Mouse (Mus musculus) heart, adult 2 months (tissue): ENCODE data around the gene Slc22a17. TPM values are rescaled to one million over a fixed set of nuclear protein-coding genes. Genes with fewer than 3 reads are reported as not detected.

Experiments used
- DNase-seq, 2 experiments: peaks; one replicate each; pipeline ENCODE4 v3.0.0; 2021
- H3K27ac ChIP-seq: fragments of 200-600 bp; 2 replicates; pipeline ENCODE4 v1.8.1; 2022
- H3K27me3 ChIP-seq: fragments of 200-500 bp; 2 replicates; pipeline ENCODE4 v1.6.1; 2012; ENCODE audit warnings: mild to moderate bottlenecking, low read length, inconsistent platforms, mixed read lengths; ENCODE audit not compliant: control insufficient read depth, insufficient read depth
- H3K36me3 ChIP-seq: fragments of 200-500 bp; 2 replicates; pipeline ENCODE4 v1.6.1; 2012; ENCODE audit warnings: low read length, inconsistent platforms; ENCODE audit not compliant: control insufficient read depth, insufficient read depth
- H3K4me1 ChIP-seq: fragments of 200-500 bp; 2 replicates; pipeline ENCODE4 v1.6.1; 2011; ENCODE audit warnings: low read length; ENCODE audit not compliant: control insufficient read depth, insufficient read depth
- H3K4me3 ChIP-seq: fragments of 200-600 bp; 2 replicates; pipeline ENCODE4 v1.8.1; 2022
- H3K79me2 ChIP-seq: fragments of 200-500 bp; replicated peaks from 2 replicates; pipeline ENCODE4 v1.6.1; 2012; ENCODE audit warnings: mild to moderate bottlenecking, inconsistent platforms, low read length, moderate library complexity, mixed read lengths; ENCODE audit not compliant: control insufficient read depth, insufficient read depth
- H3K9ac ChIP-seq: fragments of 200-500 bp; 2 replicates; pipeline ENCODE4 v1.6.1; 2012; ENCODE audit warnings: low read depth, mild to moderate bottlenecking, control low read depth, inconsistent platforms, low read length, mixed read lengths
- CTCF ChIP-seq: fragments of 200-600 bp; IDR thresholded peaks from 2 replicates; pipeline ENCODE4 v1.8.1; 2022; ENCODE audit warnings: antibody characterized with exemption, mild to moderate bottlenecking, moderate library complexity
- EP300 ChIP-seq: fragments of 200-500 bp; IDR thresholded peaks from 2 replicates; pipeline ENCODE4 v1.6.1; 2011; ENCODE audit warnings: low read depth, low read length, control low read depth; ENCODE audit not compliant: insufficient read depth
- POLR2A ChIP-seq: fragments of 200-500 bp; IDR thresholded peaks from 2 replicates; pipeline ENCODE4 v1.6.1; 2011; ENCODE audit warnings: mild to moderate bottlenecking, low read depth, low read length, control low read depth; ENCODE audit not compliant: insufficient read depth
- WGBS: fragments of 180-500 bp; shearing (Covaris S2); methylation state at CpG from one replicate; pipeline ENCODE4 v1.1.7; 2018; 5-methylcytosine and 5-hydroxymethylcytosine counted together
- intact Hi-C: fragments of 180-260 bp; cut with DNase I; formaldehyde crosslinking; loops from one replicate; pipeline ENCODE4 v1.15.1; 2025
- polyA plus RNA-seq: library from polyadenylated mRNA; depleted of rRNA; stranded (reverse); fragments of >200 nt; gene quantifications from 2 replicates; pipeline ENCODE4 v1.2.3, GENCODE M21; 2012
- total RNA-seq, 2 experiments: library from RNA; stranded (reverse); gene quantifications; 2 replicates each; pipeline ENCODE4 v1.2.3; 2021

The Slc22a17 gene
- total and polyA plus RNA-seq, 3 experiments, result 1.7 to 13.0 (median 2.3) TPM

DNA sequence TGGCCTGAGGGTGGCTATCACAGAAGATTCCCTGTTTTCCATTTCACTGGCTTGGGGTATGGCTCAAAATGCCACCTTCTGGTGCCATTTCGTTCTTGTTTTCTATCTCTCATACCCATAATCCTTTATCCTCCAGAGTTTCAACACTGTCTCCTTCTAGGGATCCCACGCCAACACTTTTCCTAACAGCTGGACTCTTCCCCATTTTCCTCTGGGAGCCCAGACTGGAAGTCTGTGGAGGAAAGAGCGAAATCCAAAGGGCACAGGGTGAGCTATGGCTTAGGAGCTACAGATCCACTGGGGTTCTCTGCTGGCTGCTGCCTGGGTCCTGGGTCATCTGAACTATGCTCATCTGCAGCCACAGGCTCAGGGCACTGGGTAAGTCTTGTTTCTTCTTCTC is 38.8 kb downstream of the Slc22a17 start:
- H3K27ac ChIP-seq, result no peak overlapping the region
- no peaks in the 10 kb centered on the region for H3K36me3 ChIP-seq
- 89% methylated on average over 3 of the region's 3 CpGs for WGBS
- no peaks in the 10 kb centered on the region for H3K79me2 ChIP-seq
- intact Hi-C loops, result no loop called here
- no peak overlapping the region for H3K4me3 ChIP-seq
- H3K27me3 ChIP-seq, result no peaks in the 10 kb centered on the region
- TF ChIP-seq POLR2A (no peak), CTCF (no peak), EP300 (no peak)
- H3K9ac ChIP-seq, result no peak overlapping the region
- H3K4me1 ChIP-seq, result peaks cover 2% of the 10 kb centered on the region; the same call in 1 of the 2 replicates
- DNase-seq, result no peak

DNA sequence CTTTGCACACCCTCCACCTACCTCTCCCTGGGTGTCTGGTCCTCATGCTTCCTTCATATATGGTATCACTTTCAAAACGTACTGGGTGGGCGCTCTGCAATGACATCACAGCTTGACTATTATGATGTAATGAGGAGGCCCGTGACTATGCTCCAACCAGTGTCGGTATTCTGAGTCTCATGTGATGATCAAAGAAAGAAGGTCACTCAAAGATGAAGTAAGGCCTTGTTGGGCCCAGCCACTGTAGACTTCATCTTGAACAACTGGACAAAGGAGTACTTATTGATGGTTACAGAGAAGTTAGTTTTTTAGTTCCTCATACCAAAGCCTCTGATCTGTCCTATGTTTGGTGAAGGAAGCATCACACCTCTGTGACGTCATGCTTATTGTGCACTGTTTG is 42.1 kb downstream of the Slc22a17 start, which contains the start of gene Homez:
Gene Homez, minus strand, starts transcription at position 101 of the 400 bp plus-strand sequence.
- DNase-seq, result no peak
- TF ChIP-seq POLR2A (no peak), CTCF (no peak), EP300 (no peak)
- H3K4me1 ChIP-seq, result peaks cover 1% of the 10 kb centered on the region; the same call in 1 of the 2 replicates
- intact Hi-C loops, result no loop called here
- no peaks in the 10 kb centered on the region for H3K36me3 ChIP-seq
- H3K27me3 ChIP-seq, result no peaks in the 10 kb centered on the region
- H3K9ac ChIP-seq, result no peak within 1 kb of the TSS
- WGBS, result 88% methylated on average over 5 of the region's 5 CpGs
- no peak within 1 kb of the TSS for H3K27ac ChIP-seq
- no peaks in the 10 kb centered on the region for H3K79me2 ChIP-seq
- no peak within 1 kb of the TSS for H3K4me3 ChIP-seq

DNA sequence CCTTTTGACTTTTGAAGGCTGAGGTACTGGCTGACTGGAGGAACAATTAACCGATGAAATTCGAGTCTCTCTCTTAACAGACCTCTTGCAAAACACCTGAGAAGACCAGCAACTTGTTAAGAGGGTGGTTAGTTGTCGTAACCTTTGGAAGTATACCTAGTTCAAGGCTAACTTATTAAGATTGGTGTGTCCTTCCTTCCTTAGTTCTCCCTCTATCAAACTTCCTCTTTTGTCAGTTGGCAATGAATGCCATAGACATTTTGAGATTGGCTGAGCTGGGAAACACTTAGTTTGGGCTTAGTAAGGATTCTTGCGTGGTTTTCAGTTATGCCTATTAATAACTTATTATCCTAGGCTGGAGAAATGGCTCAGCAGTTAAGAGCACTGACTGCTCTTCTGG is 44.9 kb downstream of the Slc22a17 start:
- no peak for DNase-seq
- TF ChIP-seq CTCF (no peak), EP300 (no peak), POLR2A (no peak)
- Histone ChIP-seq H3K27me3 (no peaks in the 10 kb centered on the region), H3K9ac (no peak overlapping the region), H3K79me2 (no peaks in the 10 kb centered on the region), H3K4me3 (no peak overlapping the region), H3K27ac (no peak overlapping the region), H3K36me3 (no peaks in the 10 kb centered on the region), H3K4me1 (no peaks in the 10 kb centered on the region)
- 80% methylated on average over 4 of the region's 4 CpGs for WGBS
- intact Hi-C loops, result no loop called here

DNA sequence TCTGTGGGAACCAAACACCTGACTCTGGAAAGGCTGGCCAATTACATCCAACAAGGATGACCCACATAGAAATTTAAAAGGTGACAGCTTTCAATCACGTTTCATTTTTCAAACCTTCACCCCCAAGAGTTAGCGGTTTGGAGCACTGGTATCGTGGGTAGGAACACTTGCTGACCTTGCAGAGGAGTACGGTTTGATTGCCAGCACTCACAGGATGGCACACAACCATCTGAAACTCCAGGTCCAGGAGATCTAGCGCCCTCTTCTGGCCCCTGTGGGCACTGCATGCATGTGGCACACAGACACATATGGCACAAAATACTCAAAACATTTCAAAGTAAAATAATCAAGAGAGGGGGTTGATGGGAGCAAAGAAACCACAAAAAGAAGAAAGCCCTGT is 46.0 kb downstream of the Slc22a17 start:
- Histone ChIP-seq H3K27ac (no peak overlapping the region), H3K36me3 (no peaks in the 10 kb centered on the region), H3K27me3 (no peaks in the 10 kb centered on the region), H3K79me2 (no peaks in the 10 kb centered on the region), H3K4me3 (no peak overlapping the region), H3K4me1 (no peaks in the 10 kb centered on the region), H3K9ac (no peak overlapping the region)
- intact Hi-C loops, result no loop called here
- TF ChIP-seq EP300, result no peak
- TF ChIP-seq CTCF, result peak; percentile 57
- no peak for DNase-seq
- 60% methylated on average over 5 of the region's 5 CpGs for WGBS

DNA sequence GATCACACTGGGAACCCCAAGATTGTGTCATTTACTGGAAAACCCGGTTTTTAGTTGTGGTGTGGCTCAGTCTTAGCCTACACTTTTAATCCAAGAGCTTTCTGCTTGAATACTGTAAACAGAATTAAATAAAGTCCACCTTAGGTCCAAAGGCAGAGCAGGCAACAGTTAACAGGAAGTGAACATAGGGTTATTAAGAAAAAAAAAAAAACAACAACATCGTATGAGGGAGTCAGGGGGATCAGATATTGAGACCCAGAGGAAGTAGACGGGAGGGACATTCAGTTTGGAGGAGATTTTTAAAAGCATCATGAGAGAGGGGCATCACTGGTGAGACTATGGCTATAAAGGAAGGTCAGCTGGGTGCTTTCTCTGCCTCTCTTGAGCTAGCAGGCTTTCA is 46.7 kb downstream of the Slc22a17 start:
- Histone ChIP-seq H3K4me3 (no peak overlapping the region), H3K4me1 (no peaks in the 10 kb centered on the region), H3K36me3 (no peaks in the 10 kb centered on the region), H3K9ac (no peak overlapping the region), H3K27ac (no peak overlapping the region), H3K27me3 (no peaks in the 10 kb centered on the region), H3K79me2 (no peaks in the 10 kb centered on the region)
- intact Hi-C loops, result no loop called here
- no peak for DNase-seq
- no peak for TF ChIP-seq CTCF
- TF ChIP-seq EP300, result no peak
- no peak for TF ChIP-seq POLR2A
- WGBS, result 43% methylated on average over 3 of the region's 3 CpGs

DNA sequence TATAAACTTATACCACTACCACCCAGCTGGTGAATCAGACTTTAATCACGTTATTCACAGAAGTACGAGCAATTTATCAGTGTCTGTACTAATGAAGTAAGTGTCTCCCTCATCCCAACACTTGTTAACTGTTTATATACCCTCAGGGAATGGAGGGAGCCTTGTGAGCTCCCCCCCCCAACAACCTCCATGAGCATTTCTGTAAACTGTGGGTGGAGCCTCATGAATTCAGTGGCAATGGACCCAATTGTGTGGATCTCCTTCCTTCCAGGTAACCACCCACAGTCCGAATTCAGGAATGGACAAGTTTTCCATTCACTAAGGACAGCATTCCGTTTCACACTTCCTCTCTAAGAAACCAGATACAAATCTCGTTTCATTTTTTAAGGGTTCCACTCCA is 47.3 kb downstream of the Slc22a17 start:
- Histone ChIP-seq H3K27ac (no peak overlapping the region), H3K36me3 (no peaks in the 10 kb centered on the region), H3K4me1 (no peaks in the 10 kb centered on the region), H3K27me3 (no peaks in the 10 kb centered on the region), H3K79me2 (no peaks in the 10 kb centered on the region), H3K4me3 (no peak overlapping the region), H3K9ac (no peak overlapping the region)
- DNase-seq, result no peak
- 43% methylated on average over 5 of the region's 5 CpGs for WGBS
- intact Hi-C loops, result no loop called here
- TF ChIP-seq EP300 (no peak), CTCF (no peak), POLR2A (no peak)
